ENCODE assay signal across 8 mouse cellular contexts in the genomic region with DNA sequence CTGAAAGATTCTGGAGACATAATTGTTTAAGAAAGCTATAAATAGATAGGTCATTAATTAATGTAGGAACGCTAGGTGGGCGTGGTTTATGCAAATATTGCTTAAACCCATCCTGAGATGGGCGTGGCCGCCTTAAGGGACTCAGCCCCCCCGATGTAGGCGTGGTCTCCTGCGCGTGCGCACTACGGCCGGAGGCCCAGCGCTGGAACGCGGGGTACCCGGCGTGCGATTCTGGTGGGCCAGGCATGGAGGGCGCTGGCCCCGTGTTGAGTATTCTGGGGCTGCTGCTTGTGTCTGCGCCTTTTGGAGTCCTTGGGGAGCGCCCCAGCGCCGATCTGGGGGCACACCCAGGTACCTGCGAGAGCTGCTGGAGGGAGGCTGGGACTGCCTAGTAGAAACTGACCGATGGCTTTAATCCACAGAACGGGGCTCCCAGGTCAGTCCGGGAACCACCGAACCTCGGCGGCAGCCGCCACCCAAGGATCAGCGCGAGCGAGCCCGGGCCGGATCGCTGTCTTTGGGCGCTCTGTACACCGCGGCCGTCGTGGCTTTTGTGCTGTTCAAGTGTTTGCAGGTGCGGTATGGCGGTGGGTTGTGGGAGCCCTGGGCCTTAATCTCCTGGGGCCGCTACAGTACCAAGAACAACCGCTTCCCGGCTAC. TPM values are rescaled to one million over a fixed set of nuclear protein-coding genes. Genes with fewer than 3 reads are reported as not detected.
A peak's percentile ranks its signal among the peaks of the same experiment; 100 is the strongest.
DNase-seq lines count a peak whose midpoint lies in the region; ATAC-seq lines count a peak whose summit lies in the region.

No protein-coding gene starts in this region.

- no peaks in the 10 kb centered on the region for H3K9me3 ChIP-seq in heart, embryonic 14.5 days (ENCODE audit: control insufficient read depth, low read length)
- H3K9me3 ChIP-seq in liver, embryonic 13.5 days (replicated peaks): no peaks in the 10 kb centered on the region
- H3K9me3 ChIP-seq in stomach, embryonic 14.5 days (ENCODE audit: control insufficient read depth, low read depth, low read length): no peaks in the 10 kb centered on the region

- H3K4me2 ChIP-seq in heart, embryonic 14.5 days (ENCODE audit: low read length): peak overlapping the region; percentile 85
- H3K4me2 ChIP-seq in liver, embryonic 13.5 days: peak overlapping the region; percentile 87
- peak overlapping the region; percentile 72 for H3K4me2 ChIP-seq in stomach, embryonic 14.5 days (replicated peaks; ENCODE audit: low read depth, low read length)

- peak overlapping the region; percentile 92 for H3K9ac ChIP-seq in heart, embryonic 14.5 days (ENCODE audit: low read length)
- peak overlapping the region; percentile 88 for H3K9ac ChIP-seq in liver, embryonic 13.5 days
- peak overlapping the region; percentile 62 for H3K9ac ChIP-seq in stomach, embryonic 14.5 days (replicated peaks; ENCODE audit: low read depth, low read length)

- H3K27me3 ChIP-seq in heart, embryonic 14.5 days (ENCODE audit: control insufficient read depth, insufficient read depth, low read length): no peaks in the 10 kb centered on the region
- H3K27me3 ChIP-seq in liver, embryonic 13.5 days: no peaks in the 10 kb centered on the region
- H3K27me3 ChIP-seq in stomach, embryonic 14.5 days (ENCODE audit: control insufficient read depth, insufficient read depth, low read length): no peaks in the 10 kb centered on the region

- peak; percentile 99 for DNase-seq in CD8-positive naive resting alpha-beta T cell, adult 2 months (ENCODE audit: low read depth in 2 of 2, low spot score in 2 of 2)
- peak; percentile 95 for DNase-seq in c-Kit-negative CD71-positive TER-119-positive erythroid progenitor cells, embryonic 14.5 days (ENCODE audit: low read depth, low spot score)
- DNase-seq in fibroblast of lung, adult 2 months (ENCODE audit: low read depth): peak; percentile 87
- peak; percentile 99 for DNase-seq in kidney, postnatal 14 days
- DNase-seq in liver, embryonic 13.5 days: peak; percentile 96
- peak; percentile 97 to 98 for DNase-seq in natural killer cell, adult 2 months (ENCODE audit: low spot score in 2 of 2)

- peak; percentile 87 for ATAC-seq in heart, embryonic 14.5 days (ENCODE audit: insufficient number of reproducible peaks, insufficient read depth, low FRiP score, low read depth)
- peak; percentile 79 for ATAC-seq in liver, embryonic 13.5 days (ENCODE audit: low read depth)
- peak; percentile 89 for ATAC-seq in stomach, embryonic 14.5 days (ENCODE audit: insufficient number of reproducible peaks, insufficient read depth, low FRiP score, low read depth)

- H3K4me1 ChIP-seq in heart, embryonic 14.5 days (ENCODE audit: control insufficient read depth in 2 of 2, insufficient read depth in 2 of 2, low read length in 2 of 2): peaks cover 16 to 37% of the 10 kb centered on the region in 2 experiments
- H3K4me1 ChIP-seq in liver, embryonic 13.5 days (replicated peaks): peaks cover 71% of the 10 kb centered on the region
- H3K4me1 ChIP-seq in stomach, embryonic 14.5 days (ENCODE audit: control insufficient read depth, insufficient read depth, low read length): peaks cover 25% of the 10 kb centered on the region

- peaks cover 25% of the 10 kb centered on the region for H3K36me3 ChIP-seq in heart, embryonic 14.5 days (ENCODE audit: control insufficient read depth, insufficient read depth, low read length)
- peaks cover 30% of the 10 kb centered on the region for H3K36me3 ChIP-seq in liver, embryonic 13.5 days
- peaks cover 19% of the 10 kb centered on the region for H3K36me3 ChIP-seq in stomach, embryonic 14.5 days (ENCODE audit: control insufficient read depth, insufficient read depth, low read length)

- under 1% methylated on average over 47 of the region's 47 CpGs for WGBS in heart, embryonic 14.5 days
- under 1% methylated on average over 47 of the region's 47 CpGs for WGBS in liver, embryonic 13.5 days (ENCODE audit: insufficient replicate concordance)
- under 1% methylated on average over 47 of the region's 47 CpGs for WGBS in stomach, embryonic 14.5 days

- peak overlapping the region; percentile 79 to 90 for H3K27ac ChIP-seq in heart, embryonic 14.5 days (replicated peaks in 1 of 2; ENCODE audit: control insufficient read depth in 1 of 2, insufficient read depth in 1 of 2, low read depth in 2 of 2, low read length in 2 of 2)
- peak overlapping the region; percentile 82 for H3K27ac ChIP-seq in liver, embryonic 13.5 days
- H3K27ac ChIP-seq in stomach, embryonic 14.5 days (ENCODE audit: low read length): peak overlapping the region; percentile 81

- H3K4me3 ChIP-seq in heart, embryonic 14.5 days (ENCODE audit: control insufficient read depth in 1 of 2, insufficient read depth in 1 of 2, low read depth in 1 of 2, low read length in 2 of 2): peak overlapping the region; percentile 78 to 81
- peak overlapping the region; percentile 81 for H3K4me3 ChIP-seq in liver, embryonic 13.5 days (replicated peaks)
- H3K4me3 ChIP-seq in stomach, embryonic 14.5 days (ENCODE audit: low read depth, low read length): peak overlapping the region; percentile 79

RNA-seq across cellular contexts. Expression of gene Ccdc107, which starts 0.6 kb away (rescaled TPM):
- 76.5 and 85.8 TPM in 2 replicates for polyA plus RNA-seq in heart, embryonic 14.5 days (2014; fragmentation: Nextera tagmentation; extraction: Ambion mirVana)
- 34.2 and 34.3 TPM in 2 replicates for polyA plus RNA-seq in liver, embryonic 13.5 days (2015; fragmentation: Nextera tagmentation; extraction: Ambion mirVana)
- polyA plus RNA-seq in stomach, embryonic 14.5 days (2014; fragmentation: Nextera tagmentation; extraction: Ambion mirVana): 130 and 132 TPM in 2 replicates

RNA-seq across cellular contexts. Expression of gene Arhgef39, which starts 6.2 kb away (rescaled TPM):
- polyA plus RNA-seq in heart, embryonic 14.5 days (2014; fragmentation: Nextera tagmentation; extraction: Ambion mirVana): 28.7 and 31.0 TPM in 2 replicates
- polyA plus RNA-seq in liver, embryonic 13.5 days (2015; fragmentation: Nextera tagmentation; extraction: Ambion mirVana): 29.4 and 35.8 TPM in 2 replicates
- polyA plus RNA-seq in stomach, embryonic 14.5 days (2014; fragmentation: Nextera tagmentation; extraction: Ambion mirVana): 43.5 and 46.8 TPM in 2 replicates

RNA-seq across cellular contexts. Expression of gene Sit1, which starts 9.8 kb away (rescaled TPM):
- not detected in 2 replicates for polyA plus RNA-seq in heart, embryonic 14.5 days (2014; fragmentation: Nextera tagmentation; extraction: Ambion mirVana)
- polyA plus RNA-seq in liver, embryonic 13.5 days (2015; fragmentation: Nextera tagmentation; extraction: Ambion mirVana): not detected in 2 replicates
- polyA plus RNA-seq in stomach, embryonic 14.5 days (2014; fragmentation: Nextera tagmentation; extraction: Ambion mirVana): not detected in 2 replicates

RNA-seq across cellular contexts. Expression of gene Car9, which starts 13.4 kb away (rescaled TPM):
- polyA plus RNA-seq in heart, embryonic 14.5 days (2014; fragmentation: Nextera tagmentation; extraction: Ambion mirVana): 2.1 and 2.4 TPM in 2 replicates
- 0.85 and 1.0 TPM in 2 replicates for polyA plus RNA-seq in liver, embryonic 13.5 days (2015; fragmentation: Nextera tagmentation; extraction: Ambion mirVana)
- 2.8 and 5.8 TPM in 2 replicates for polyA plus RNA-seq in stomach, embryonic 14.5 days (2014; fragmentation: Nextera tagmentation; extraction: Ambion mirVana)

RNA-seq across cellular contexts. Expression of gene Tpm2, which starts 30.2 kb away (rescaled TPM):
- polyA plus RNA-seq in heart, embryonic 14.5 days (2014; fragmentation: Nextera tagmentation; extraction: Ambion mirVana): 142 and 159 TPM in 2 replicates
- polyA plus RNA-seq in liver, embryonic 13.5 days (2015; fragmentation: Nextera tagmentation; extraction: Ambion mirVana): 28.8 and 31.9 TPM in 2 replicates
- polyA plus RNA-seq in stomach, embryonic 14.5 days (2014; fragmentation: Nextera tagmentation; extraction: Ambion mirVana): 790 and 843 TPM in 2 replicates

Comparison
In these comparisons a context has a peak if more than half of its experiments do, and no peak if none do; other contexts are left out.
1. Peak in every context shown above with its lines: DNase-seq, ATAC-seq, H3K4me3 ChIP-seq and H3K27ac ChIP-seq.